Mouse (Mus musculus) pancreas, adult 10 weeks (tissue): ENCODE results near the gene Grin2d. TPM values are rescaled to one million over a fixed set of nuclear protein-coding genes. Genes with fewer than 3 reads are reported as not detected.

Source experiments
- polyA plus RNA-seq: library from polyadenylated mRNA; stranded (reverse); fragments of 350-450 nt; fragmentation: Illumina TruSeq; extraction: RNeasy Lipid Tissue Mini Kit (QIAGEN cat#74804); gene quantifications from one replicate; pipeline ENCODE4 v1.2.3, GENCODE M21; 2015; ENCODE audit warnings: low read depth, low replicate concordance; ENCODE audit not compliant: insufficient read depth

The Grin2d gene
- polyA plus RNA-seq = 0.42 TPM

GRCm38 (mm10) chr7:45878278-45878677 lies at the start of gene Grin2d:
TSS of gene Grin2d (minus strand) at chr7:45878378.

GRCm38 (mm10) chr7:45923762-45924428 lies 45.7 kb upstream of the Grin2d start, which contains the start of gene Ccdc114:
TSS of gene Ccdc114 (plus strand) at chr7:45924072.

GRCm38 (mm10) chr7:45921242-45921621 lies 43.1 kb upstream of the Grin2d start, which contains the start of gene Emp3:
TSS of gene Emp3 (minus strand) at chr7:45921404.

GRCm38 (mm10) chr7:45896517-45897257 lies 18.5 kb upstream of the Grin2d start, which contains the start of the genes Syngr4 and Tmem143:
TSS of gene Syngr4 (minus strand) at chr7:45896714.
TSS of gene Tmem143 (plus strand) at chr7:45896941.

GRCm38 (mm10) chr7:45872624-45873023 lies 5.6 kb downstream of the Grin2d start, which contains the start of gene Kdelr1:
TSS of gene Kdelr1 (plus strand) at chr7:45872772.

GRCm38 (mm10) chr7:45830427-45831127 lies 47.6 kb downstream of the Grin2d start, which contains the start of gene Grwd1:
TSS of gene Grwd1 (minus strand) at chr7:45830944.

GRCm38 (mm10) chr7:45824598-45824997 lies 53.6 kb downstream of the Grin2d start, which contains the start of gene Kcnj14:
TSS of gene Kcnj14 (minus strand) at chr7:45824782.

GRCm38 (mm10) chr7:45813787-45814779 lies 64.1 kb downstream of the Grin2d start, which contains the start of gene Cyth2:
TSS of gene Cyth2 (minus strand) at chr7:45814581.

GRCm38 (mm10) chr7:45784524-45785372 lies 93.4 kb downstream of the Grin2d start, which contains the start of gene Sult2b1:
TSS of gene Sult2b1 (minus strand) at chr7:45784669.

GRCm38 (mm10) chr7:45783511-45784091 lies 94.6 kb downstream of the Grin2d start, which contains the start of gene Lmtk3:
TSS of gene Lmtk3 (plus strand) at chr7:45783738.

Other genes with a start within 250 kb of the Grin2d start
- gene Mamstr, start 238.4 kb downstream of the Grin2d start, polyA plus RNA-seq = 2.2 TPM
- gene Fut2, start 212.0 kb downstream of the Grin2d start, polyA plus RNA-seq = not detected
- not detected for gene Ntn5, start 194.4 kb downstream of the Grin2d start, polyA plus RNA-seq
- not detected for gene Sec1, start 184.0 kb downstream of the Grin2d start, polyA plus RNA-seq
- 2.1 TPM for gene Car11, start 178.5 kb downstream of the Grin2d start, polyA plus RNA-seq
- gene Dbp, start 173.3 kb downstream of the Grin2d start, polyA plus RNA-seq = 5.6 TPM
- gene Rpl18, start 162.9 kb downstream of the Grin2d start, polyA plus RNA-seq = 401 TPM
- gene Sphk2, start 160.4 kb downstream of the Grin2d start, polyA plus RNA-seq = 9.0 TPM
- not detected for gene Fam83e, start 157.2 kb downstream of the Grin2d start, polyA plus RNA-seq
- not detected for gene Spaca4, start 152.6 kb downstream of the Grin2d start, polyA plus RNA-seq
- gene Lmtk3, start 94.6 kb downstream of the Grin2d start, polyA plus RNA-seq = 4.6 TPM
- not detected for gene Sult2b1, start 93.7 kb downstream of the Grin2d start, polyA plus RNA-seq
- gene Cyth2, start 63.8 kb downstream of the Grin2d start, polyA plus RNA-seq = 31.3 TPM
- gene Kcnj14, start 53.6 kb downstream of the Grin2d start, polyA plus RNA-seq = not detected
- 4.1 TPM for gene Grwd1, start 47.4 kb downstream of the Grin2d start, polyA plus RNA-seq
- 53.6 TPM for gene Kdelr1, start 5.6 kb downstream of the Grin2d start, polyA plus RNA-seq
- gene Syngr4, start 18.3 kb upstream of the Grin2d start, polyA plus RNA-seq = not detected
- 6.6 TPM for gene Tmem143, start 18.6 kb upstream of the Grin2d start, polyA plus RNA-seq
- gene Emp3, start 43.0 kb upstream of the Grin2d start, polyA plus RNA-seq = 42.8 TPM
- 0.72 TPM for gene Ccdc114, start 45.7 kb upstream of the Grin2d start, polyA plus RNA-seq
- 0.63 TPM for gene Abcc6, start 151.9 kb upstream of the Grin2d start, polyA plus RNA-seq
- gene Nomo1, start 155.3 kb upstream of the Grin2d start, polyA plus RNA-seq = 13.3 TPM
- 3.5 TPM for gene Kcnj11, start 222.4 kb upstream of the Grin2d start, polyA plus RNA-seq